ENCODE assay signal across 10 mouse cellular contexts in genomic region chr7:116145030-116145429, GRCm38 (mm10).
"Had no signal": no experiment of that assay in that cellular context is flagged by ENCODE, and none has a peak within 500 bp of the region (broad histone marks: within the 10 kb centered on the region; RNA-seq: fewer than 3 reads in every experiment).

No protein-coding gene starts in this region.

- H3K9ac ChIP-seq: limb, embryonic 12.5 days; liver, embryonic 15.5 days; midbrain, embryonic 13.5 days had no signal

- H3K4me2 ChIP-seq: limb, embryonic 12.5 days; liver, embryonic 15.5 days; midbrain, embryonic 13.5 days had no signal

- H3K4me3 ChIP-seq: left cerebral cortex, adult 2 months; limb, embryonic 12.5 days; liver, embryonic 15.5 days; midbrain, embryonic 13.5 days had no signal

- H3K4me1 ChIP-seq: liver, embryonic 15.5 days; midbrain, embryonic 13.5 days had no signal

- H3K27ac ChIP-seq: left cerebral cortex, adult 2 months; limb, embryonic 12.5 days; liver, embryonic 15.5 days; midbrain, embryonic 13.5 days had no signal

- H3K27me3 ChIP-seq: limb, embryonic 12.5 days; liver, embryonic 15.5 days; midbrain, embryonic 13.5 days had no signal

- H3K36me3 ChIP-seq: limb, embryonic 12.5 days; liver, embryonic 15.5 days had no signal

- DNase-seq: liver; lung, adult 2 months; lung, postnatal 36 days; right cerebral cortex, postnatal 14 days; thymus, postnatal 36 days had no signal

- H3K9me3 ChIP-seq: limb, embryonic 12.5 days; liver, embryonic 15.5 days; midbrain, embryonic 13.5 days had no signal

- ATAC-seq: lung, postnatal 0 days; midbrain, embryonic 13.5 days had no signal
